Mouse (Mus musculus): ENCODE data around the gene Opn5.

GRCm38 (mm10) chr17:42630206-42630605 lies 19.0 kb upstream of the Opn5 start:
- TF ChIP-seq CTCF (IDR thresholded peaks at IDR 0.05 in 2 of 3, conservative IDR thresholded peaks at IDR 0.05 in 1 of 3; ENCODE audit: control insufficient read depth in 1 of 3, insufficient read depth in 1 of 3, low read depth in 2 of 3, low read length in 3 of 3, poor library complexity in 1 of 3, severe bottlenecking in 1 of 3) (no peak), ZNF384 (IDR thresholded peaks at IDR 0.05; ENCODE audit: low read depth, low read length) (no peak), ZKSCAN1 (IDR thresholded peaks at IDR 0.05; ENCODE audit: low read depth, low read length) (no peak), NRF1 (IDR thresholded peaks at IDR 0.05; ENCODE audit: insufficient read depth, low read depth, low read length, poor library complexity, severe bottlenecking) (no peak)

All from MEL (cell line).